Mouse (Mus musculus): ENCODE measurements around the gene Arhgef39. TPM values are rescaled to one million over a fixed set of nuclear protein-coding genes. Genes with fewer than 3 reads are reported as not detected.

Gene Arhgef39
- polyA plus RNA-seq, 1 experiment from 2014 or later = 51.8 TPM

- Histone ChIP-seq H3K27ac (ENCODE audit: low read depth) (no peak overlapping the region), H3K9ac (no peak overlapping the region), H3K27me3 (ENCODE audit: insufficient read depth, low read length) (no peaks in the 10 kb centered on the region), H3K4me3 (ENCODE audit: low read depth, low read length) (no peak overlapping the region), H3K9me3 (ENCODE audit: low read depth, low read length) (no peaks in the 10 kb centered on the region), H3K36me3 (ENCODE audit: insufficient read depth) (peaks cover 83% of the 10 kb centered on the region), H3K4me2 (no peak overlapping the region), H3K4me1 (ENCODE audit: insufficient read depth) (no peaks in the 10 kb centered on the region)
- DNase-seq (no peak), ATAC-seq (ENCODE audit: insufficient read depth) (no peak)
- no peak for TF ChIP-seq CTCF (IDR thresholded peaks at IDR 0.05; ENCODE audit: low read depth)
- 81% methylated on average over 9 of the region's 9 CpGs for WGBS
Observed at GRCm38 (mm10) chr4:43533270-43533669, 33.8 kb upstream of the Arhgef39 start.

DNA sequence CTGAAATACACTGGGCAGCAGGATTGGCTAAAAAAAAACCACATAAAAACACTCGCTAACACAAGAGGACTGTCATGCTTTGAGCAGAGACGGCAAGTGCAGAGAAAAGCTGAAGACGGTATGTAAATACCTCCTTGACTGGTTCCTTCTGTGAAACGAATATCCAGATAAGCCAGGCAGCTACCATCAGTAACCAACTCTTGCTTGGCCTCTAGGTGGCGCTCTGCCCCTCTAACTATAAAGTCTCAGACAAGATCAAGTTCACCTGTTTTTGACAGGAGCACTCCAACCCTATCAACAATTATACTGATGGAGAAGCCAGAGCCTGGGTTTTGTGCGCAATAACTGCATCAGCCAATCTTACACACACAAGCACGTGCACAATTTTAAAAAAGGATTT lies 31.1 kb upstream of the Arhgef39 start:
- Histone ChIP-seq H3K4me1 (ENCODE audit: insufficient read depth) (no peaks in the 10 kb centered on the region), H3K9me3 (ENCODE audit: low read depth, low read length) (no peaks in the 10 kb centered on the region), H3K9ac (no peak overlapping the region), H3K4me2 (no peak overlapping the region), H3K27me3 (ENCODE audit: insufficient read depth, low read length) (no peaks in the 10 kb centered on the region), H3K36me3 (ENCODE audit: insufficient read depth) (peaks cover 56% of the 10 kb centered on the region), H3K27ac (ENCODE audit: low read depth) (peak overlapping the region; percentile 7; the same call in 1 of the 2 replicates), H3K4me3 (ENCODE audit: low read depth, low read length) (no peak overlapping the region)
- peak; percentile 86 for TF ChIP-seq CTCF (IDR thresholded peaks at IDR 0.05; ENCODE audit: low read depth)
- WGBS = 18% methylated on average over 7 of the region's 7 CpGs
- ATAC-seq (ENCODE audit: insufficient read depth) (no peak; the same call in 1 of the 2 replicates), DNase-seq (peak; percentile 87)

GRCm38 (mm10) chr4:43530081-43530501 lies 30.6 kb upstream of the Arhgef39 start:
- no peak overlapping the region for H3K4me2 ChIP-seq
- no peak for TF ChIP-seq CTCF (IDR thresholded peaks at IDR 0.05; ENCODE audit: low read depth)
- WGBS = 46% methylated on average over 8 of the region's 8 CpGs
- no peaks in the 10 kb centered on the region for H3K27me3 ChIP-seq (ENCODE audit: insufficient read depth, low read length)
- ATAC-seq (ENCODE audit: insufficient read depth) (no peak), DNase-seq (no peak)
- H3K9me3 ChIP-seq (ENCODE audit: low read depth, low read length) = no peaks in the 10 kb centered on the region
- peak overlapping the region; percentile 7; the same call in 1 of the 2 replicates for H3K27ac ChIP-seq (ENCODE audit: low read depth)
- no peak overlapping the region for H3K4me3 ChIP-seq (ENCODE audit: low read depth, low read length)
- H3K9ac ChIP-seq = no peak overlapping the region
- H3K36me3 ChIP-seq (ENCODE audit: insufficient read depth) = peaks cover 51% of the 10 kb centered on the region
- H3K4me1 ChIP-seq (ENCODE audit: insufficient read depth) = no peaks in the 10 kb centered on the region

DNA sequence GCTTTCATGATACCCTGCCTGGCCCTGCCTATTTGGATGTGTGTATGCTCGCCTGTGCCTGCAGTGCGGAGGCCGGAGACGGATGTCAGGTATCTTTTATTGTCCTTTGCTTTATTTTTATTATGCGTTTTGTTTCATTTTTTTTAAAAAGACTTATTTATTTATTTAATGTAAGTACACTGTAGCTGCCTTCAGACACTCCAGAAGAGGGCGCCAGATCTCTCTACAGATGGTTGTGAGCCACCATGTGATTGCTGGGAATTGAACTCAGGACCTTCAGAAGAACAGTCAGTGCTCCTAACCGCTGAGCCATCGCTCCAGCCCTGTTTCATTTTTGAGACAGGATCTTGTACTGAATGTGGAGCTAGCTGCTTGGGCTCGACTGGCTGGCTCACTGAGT lies 29.0 kb upstream of the Arhgef39 start:
- Histone ChIP-seq H3K27me3 (ENCODE audit: insufficient read depth, low read length) (peaks cover 7% of the 10 kb centered on the region), H3K36me3 (ENCODE audit: insufficient read depth) (peaks cover 35% of the 10 kb centered on the region), H3K4me1 (ENCODE audit: insufficient read depth) (peaks cover 3% of the 10 kb centered on the region; the same call in 1 of the 2 replicates), H3K9ac (no peak overlapping the region), H3K27ac (ENCODE audit: low read depth) (no peak overlapping the region), H3K9me3 (ENCODE audit: low read depth, low read length) (no peaks in the 10 kb centered on the region), H3K4me3 (ENCODE audit: low read depth, low read length) (no peak overlapping the region), H3K4me2 (no peak overlapping the region)
- ATAC-seq (ENCODE audit: insufficient read depth) (no peak), DNase-seq (peak; percentile 28)
- TF ChIP-seq CTCF (IDR thresholded peaks at IDR 0.05; ENCODE audit: low read depth) = peak; percentile 39
- WGBS = 73% methylated on average over 9 of the region's 9 CpGs

GRCm38 (mm10) chr4:43527880-43528279 lies 28.4 kb upstream of the Arhgef39 start:
- peaks cover 9% of the 10 kb centered on the region for H3K27me3 ChIP-seq (ENCODE audit: insufficient read depth, low read length)
- WGBS = 60% methylated on average over 5 of the region's 5 CpGs
- H3K4me1 ChIP-seq (ENCODE audit: insufficient read depth) = peaks cover 3% of the 10 kb centered on the region; the same call in 1 of the 2 replicates
- no peak overlapping the region for H3K4me2 ChIP-seq
- no peak overlapping the region for H3K4me3 ChIP-seq (ENCODE audit: low read depth, low read length)
- H3K27ac ChIP-seq (ENCODE audit: low read depth) = no peak overlapping the region
- peaks cover 29% of the 10 kb centered on the region for H3K36me3 ChIP-seq (ENCODE audit: insufficient read depth)
- H3K9me3 ChIP-seq (ENCODE audit: low read depth, low read length) = no peaks in the 10 kb centered on the region
- no peak for ATAC-seq (ENCODE audit: insufficient read depth)
- H3K9ac ChIP-seq = no peak overlapping the region
- peak; percentile 48 for TF ChIP-seq CTCF (IDR thresholded peaks at IDR 0.05; ENCODE audit: low read depth)
- peak; percentile 23 for DNase-seq

GRCm38 (mm10) chr4:43519956-43520355 lies 20.5 kb upstream of the Arhgef39 start:
- H3K9me3 ChIP-seq (ENCODE audit: low read depth, low read length) = no peaks in the 10 kb centered on the region
- peaks cover 3% of the 10 kb centered on the region; the same call in 1 of the 2 replicates for H3K4me1 ChIP-seq (ENCODE audit: insufficient read depth)
- H3K4me3 ChIP-seq (ENCODE audit: low read depth, low read length) = peak overlapping the region; percentile 19; the same call in 1 of the 2 replicates
- H3K27ac ChIP-seq (ENCODE audit: low read depth) = no peak overlapping the region
- peak overlapping the region; percentile 75 for H3K4me2 ChIP-seq
- H3K36me3 ChIP-seq (ENCODE audit: insufficient read depth) = peaks cover 24% of the 10 kb centered on the region
- peaks cover 9% of the 10 kb centered on the region for H3K27me3 ChIP-seq (ENCODE audit: insufficient read depth, low read length)
- peak; percentile 39; the same call in 1 of the 2 replicates for ATAC-seq (ENCODE audit: insufficient read depth)
- no peak for TF ChIP-seq CTCF (IDR thresholded peaks at IDR 0.05; ENCODE audit: low read depth)
- 12% methylated on average over 6 of the region's 6 CpGs for WGBS
- H3K9ac ChIP-seq = peak overlapping the region; percentile 27; the same call in 1 of the 2 replicates
- DNase-seq = peak; percentile 98

DNA sequence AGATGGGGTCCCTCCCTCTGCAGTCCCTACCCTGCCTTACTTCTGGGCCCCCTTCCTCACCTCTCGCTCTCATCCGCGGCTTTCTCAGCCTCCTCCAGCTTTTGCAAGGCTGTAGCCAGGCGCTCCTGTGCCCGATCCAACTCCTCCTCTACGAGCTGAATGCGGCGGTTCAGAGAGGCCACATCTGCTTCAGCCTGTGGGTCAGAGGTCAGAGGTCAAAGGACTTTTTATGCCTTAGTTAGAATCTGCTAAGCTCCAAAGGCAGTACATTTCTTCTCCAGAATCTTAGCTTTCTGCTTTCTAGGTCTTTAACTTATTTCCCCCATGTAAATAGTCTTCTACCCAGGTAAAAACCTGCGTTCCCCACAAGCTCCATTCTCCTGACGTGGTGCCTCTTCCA lies 20.1 kb upstream of the Arhgef39 start:
- no peak overlapping the region for H3K27ac ChIP-seq (ENCODE audit: low read depth)
- H3K9ac ChIP-seq = peak overlapping the region; percentile 27; the same call in 1 of the 2 replicates
- H3K27me3 ChIP-seq (ENCODE audit: insufficient read depth, low read length) = peaks cover 9% of the 10 kb centered on the region
- H3K4me1 ChIP-seq (ENCODE audit: insufficient read depth) = peaks cover 3% of the 10 kb centered on the region; the same call in 1 of the 2 replicates
- TF ChIP-seq CTCF (IDR thresholded peaks at IDR 0.05; ENCODE audit: low read depth) = no peak
- no peak for ATAC-seq (ENCODE audit: insufficient read depth)
- no peaks in the 10 kb centered on the region for H3K9me3 ChIP-seq (ENCODE audit: low read depth, low read length)
- peaks cover 24% of the 10 kb centered on the region for H3K36me3 ChIP-seq (ENCODE audit: insufficient read depth)
- peak overlapping the region; percentile 19; the same call in 1 of the 2 replicates for H3K4me3 ChIP-seq (ENCODE audit: low read depth, low read length)
- no peak for DNase-seq
- H3K4me2 ChIP-seq = peak overlapping the region; percentile 56
- WGBS = 26% methylated on average over 10 of the region's 10 CpGs
